Mouse (Mus musculus) liver, adult 2 months (tissue): ENCODE results near the gene Gm10318. TPM values are rescaled to one million over a fixed set of nuclear protein-coding genes. Genes with fewer than 3 reads are reported as not detected.

Source experiments
- DNase-seq: peaks from one replicate; pipeline ENCODE4 v3.0.0-alpha.2; 2011; ENCODE audit warnings: low read depth, low spot score; ENCODE audit errors: extremely low read depth
- H3K27ac ChIP-seq: fragments of 200-500 bp; replicated peaks from 2 replicates; pipeline ENCODE4 v1.5.1; 2012; ENCODE audit warnings: low read depth, mild to moderate bottlenecking, control low read depth, inconsistent platforms, low read length; ENCODE audit not compliant: insufficient read depth
- H3K27me3 ChIP-seq: fragments of 200-500 bp; 2 replicates; pipeline ENCODE4 v1.6.1; 2012; ENCODE audit warnings: mild to moderate bottlenecking, moderate library complexity, low read length, inconsistent platforms; ENCODE audit not compliant: control insufficient read depth, insufficient read depth
- H3K36me3 ChIP-seq: fragments of 200-500 bp; 2 replicates; pipeline ENCODE4 v1.6.1; 2012; ENCODE audit warnings: low read length, inconsistent platforms; ENCODE audit not compliant: control insufficient read depth, insufficient read depth
- H3K4me1 ChIP-seq: fragments of 200-500 bp; 2 replicates; pipeline ENCODE4 v1.6.1; 2011; ENCODE audit warnings: low read length; ENCODE audit not compliant: control insufficient read depth, insufficient read depth
- H3K4me3 ChIP-seq: fragments of 200-500 bp; 2 replicates; pipeline ENCODE4 v1.5.1; 2011; ENCODE audit warnings: low read depth, mild to moderate bottlenecking, control low read depth, low read length, moderate library complexity; ENCODE audit not compliant: insufficient read depth
- H3K79me2 ChIP-seq: fragments of 200-500 bp; 2 replicates; pipeline ENCODE4 v1.6.1; 2012; ENCODE audit warnings: inconsistent platforms, mild to moderate bottlenecking, low read length, moderate library complexity; ENCODE audit not compliant: control insufficient read depth, insufficient read depth
- H3K9ac ChIP-seq: fragments of 200-500 bp; 2 replicates; pipeline ENCODE4 v1.6.1; 2012; ENCODE audit warnings: low read depth, mild to moderate bottlenecking, control low read depth, inconsistent platforms, low read length
- CTCF ChIP-seq: fragments of 200-500 bp; IDR thresholded peaks from 2 replicates; pipeline ENCODE4 v1.5.1; 2011; ENCODE audit warnings: low read depth, low read length, control low read depth
- POLR2A ChIP-seq: fragments of 200-500 bp; IDR thresholded peaks from 2 replicates; pipeline ENCODE4 v1.6.1; 2011; ENCODE audit warnings: low read length, control low read depth; ENCODE audit not compliant: insufficient read depth; ENCODE audit errors: extremely low read depth
- WGBS: fragments of 180-500 bp; shearing (Covaris S2); methylation state at CpG from one replicate; pipeline ENCODE4 v1.1.7; 2018; 5-methylcytosine and 5-hydroxymethylcytosine counted together
- polyA plus RNA-seq: library from polyadenylated mRNA; depleted of rRNA; stranded (reverse); fragments of >200 nt; gene quantifications from 2 replicates; pipeline ENCODE4 v1.2.3, GENCODE M21; 2012
- total RNA-seq: library from RNA; depleted of rRNA; stranded (reverse); fragments of >200 nt; gene quantifications from 2 replicates; pipeline ENCODE4 v1.2.3, GENCODE M21; 2014

The Gm10318 gene
- total and polyA plus RNA-seq, 2 experiments, result not detected

- Histone ChIP-seq H3K9ac (no peak overlapping the region), H3K4me3 (no peak overlapping the region), H3K27ac (no peak overlapping the region), H3K36me3 (no peaks in the 10 kb centered on the region), H3K79me2 (no peaks in the 10 kb centered on the region), H3K4me1 (no peaks in the 10 kb centered on the region), H3K27me3 (no peaks in the 10 kb centered on the region)
- WGBS, result 55% methylated on average over 4 of the region's 4 CpGs
- no peak for TF ChIP-seq POLR2A
- no peak for TF ChIP-seq CTCF
- DNase-seq, result no peak
Observed at GRCm38 (mm10) chr10:77819203-77819602, 33.5 kb upstream of the Gm10318 start.

- TF ChIP-seq POLR2A, result no peak
- TF ChIP-seq CTCF, result no peak
- no peak for DNase-seq
- Histone ChIP-seq H3K9ac (no peak within 1 kb of the TSS), H3K27ac (no peak within 1 kb of the TSS), H3K36me3 (no peaks in the 10 kb centered on the region), H3K4me3 (no peak within 1 kb of the TSS), H3K79me2 (no peaks in the 10 kb centered on the region), H3K27me3 (no peaks in the 10 kb centered on the region), H3K4me1 (no peaks in the 10 kb centered on the region)
- WGBS, result 74% methylated on average over 6 of the region's 6 CpGs
Observed at GRCm38 (mm10) chr10:77826951-77827350, 25.7 kb upstream of the Gm10318 start, which contains the start of gene Krtap10-4. Gene Krtap10-4 (minus strand): TSS chr10:77827095.

GRCm38 (mm10) chr10:77835647-77836046, 17.0 kb upstream of the Gm10318 start, which contains the start of gene Krtap10-10:
Gene Krtap10-10 (plus strand): TSS chr10:77835947.
- 60% methylated on average over 9 of the region's 9 CpGs for WGBS
- Histone ChIP-seq H3K4me3 (no peak within 1 kb of the TSS), H3K27ac (no peak within 1 kb of the TSS), H3K36me3 (no peaks in the 10 kb centered on the region), H3K4me1 (no peaks in the 10 kb centered on the region), H3K79me2 (no peaks in the 10 kb centered on the region), H3K27me3 (no peaks in the 10 kb centered on the region), H3K9ac (no peak within 1 kb of the TSS)
- DNase-seq, result no peak
- TF ChIP-seq POLR2A, result no peak
- TF ChIP-seq CTCF, result no peak

- no peak overlapping the region for H3K4me3 ChIP-seq
- H3K9ac ChIP-seq, result no peak overlapping the region
- no peaks in the 10 kb centered on the region for H3K27me3 ChIP-seq
- no peaks in the 10 kb centered on the region for H3K4me1 ChIP-seq
- 80% methylated on average over 6 of the region's 6 CpGs for WGBS
- TF ChIP-seq POLR2A (no peak), CTCF (no peak)
- H3K36me3 ChIP-seq, result no peaks in the 10 kb centered on the region
- H3K27ac ChIP-seq, result no peak overlapping the region
- DNase-seq, result no peak
- no peaks in the 10 kb centered on the region for H3K79me2 ChIP-seq
Observed at GRCm38 (mm10) chr10:77839006-77839405, 13.7 kb upstream of the Gm10318 start.

GRCm38 (mm10) chr10:77846503-77846902, 6.2 kb upstream of the Gm10318 start, which contains the start of gene Gm36176:
Gene Gm36176 (plus strand): TSS chr10:77846803.
- Histone ChIP-seq H3K79me2 (no peaks in the 10 kb centered on the region), H3K36me3 (no peaks in the 10 kb centered on the region), H3K27ac (no peak within 1 kb of the TSS), H3K4me1 (no peaks in the 10 kb centered on the region), H3K4me3 (no peak within 1 kb of the TSS), H3K27me3 (no peaks in the 10 kb centered on the region), H3K9ac (no peak within 1 kb of the TSS)
- WGBS, result 66% methylated on average over 3 of the region's 3 CpGs
- TF ChIP-seq POLR2A, result no peak
- TF ChIP-seq CTCF, result no peak
- no peak for DNase-seq

GRCm38 (mm10) chr10:77846961-77847360, 5.7 kb upstream of the Gm10318 start:
- Histone ChIP-seq H3K36me3 (no peaks in the 10 kb centered on the region), H3K27ac (no peak overlapping the region), H3K79me2 (no peaks in the 10 kb centered on the region), H3K4me1 (no peaks in the 10 kb centered on the region), H3K9ac (no peak overlapping the region), H3K27me3 (no peaks in the 10 kb centered on the region), H3K4me3 (no peak overlapping the region)
- WGBS, result 39% methylated on average over 2 of the region's 2 CpGs
- no peak for DNase-seq
- TF ChIP-seq POLR2A (no peak), CTCF (no peak)
